Mouse (Mus musculus) embryo, embryonic 11.5 days (tissue): Measurements from ENCODE around the gene Nacc1.

Experiments used
- DNase-seq: peaks from one replicate; pipeline ENCODE4 v3.0.0-alpha.2; 2012; ENCODE audit warnings: low read depth, low spot score

Nacc1 gene

DNA sequence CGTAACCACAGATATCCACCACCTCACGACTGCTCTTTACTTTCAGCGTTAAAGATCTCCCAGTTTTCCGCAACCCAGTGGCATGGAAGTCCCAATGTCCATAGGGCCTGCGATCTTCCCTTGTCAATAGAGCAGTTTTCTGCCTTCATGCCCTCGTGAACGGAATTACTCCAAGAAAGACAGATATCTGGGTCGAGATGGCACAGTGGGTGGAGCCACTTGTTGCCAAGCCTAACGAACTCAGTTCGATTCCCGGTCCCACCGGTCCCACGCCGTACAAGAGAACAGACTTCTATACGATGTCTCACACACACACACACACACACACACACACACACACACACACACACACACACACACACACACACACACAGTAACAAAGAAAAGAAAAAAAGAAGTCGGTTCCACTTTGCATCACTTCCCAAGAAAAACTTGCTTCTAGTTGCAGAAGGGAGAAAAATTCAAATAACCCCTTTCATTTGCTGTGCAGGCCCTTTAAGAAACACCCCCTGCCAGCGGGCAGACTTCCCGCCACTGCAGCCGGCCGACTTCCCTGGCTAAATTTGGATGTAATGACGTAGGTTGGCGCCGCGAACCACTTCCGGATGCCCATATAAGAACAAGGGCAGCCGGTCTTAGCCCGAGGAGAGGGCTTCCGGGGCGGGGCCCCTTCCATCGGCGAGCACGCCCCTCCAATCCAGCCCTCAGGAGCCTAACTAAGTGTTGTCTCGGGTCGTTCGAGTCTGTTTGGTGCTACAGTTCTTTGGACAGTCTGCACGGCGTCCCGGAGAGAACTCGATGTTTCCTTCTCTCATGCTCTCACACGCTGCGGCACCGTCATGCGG, 24.0 kb downstream of the Nacc1 start:
- peak; percentile 94 for DNase-seq

DNA sequence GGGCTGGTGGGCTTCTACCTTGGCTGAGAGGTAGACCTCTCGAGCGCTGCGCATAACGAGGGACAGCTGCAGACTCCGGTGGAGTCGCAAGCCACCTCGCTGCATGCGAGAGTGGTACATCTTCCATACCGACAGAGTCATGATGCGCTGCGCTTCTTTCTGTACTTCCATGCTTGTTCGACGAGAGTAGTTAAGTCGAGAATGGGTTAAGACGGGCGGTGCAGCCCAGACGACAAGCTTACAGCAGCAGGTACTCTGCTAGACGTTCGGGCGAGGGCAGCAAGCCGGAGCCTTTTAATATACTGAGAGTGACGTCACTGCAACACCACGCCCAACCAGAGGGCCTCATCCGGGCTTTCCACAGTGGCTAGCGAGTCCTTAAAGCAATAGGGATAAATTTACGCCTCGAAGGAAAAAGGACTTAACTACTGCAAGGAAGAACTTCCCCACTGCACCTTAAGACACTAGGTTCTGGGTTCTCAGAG, 25.0 kb downstream of the Nacc1 start, which contains the start of gene Ier2:
Gene Ier2, minus strand, starts transcription at position 272 of the 485 bp plus-strand sequence.
- peak; percentile 91 for DNase-seq

DNA sequence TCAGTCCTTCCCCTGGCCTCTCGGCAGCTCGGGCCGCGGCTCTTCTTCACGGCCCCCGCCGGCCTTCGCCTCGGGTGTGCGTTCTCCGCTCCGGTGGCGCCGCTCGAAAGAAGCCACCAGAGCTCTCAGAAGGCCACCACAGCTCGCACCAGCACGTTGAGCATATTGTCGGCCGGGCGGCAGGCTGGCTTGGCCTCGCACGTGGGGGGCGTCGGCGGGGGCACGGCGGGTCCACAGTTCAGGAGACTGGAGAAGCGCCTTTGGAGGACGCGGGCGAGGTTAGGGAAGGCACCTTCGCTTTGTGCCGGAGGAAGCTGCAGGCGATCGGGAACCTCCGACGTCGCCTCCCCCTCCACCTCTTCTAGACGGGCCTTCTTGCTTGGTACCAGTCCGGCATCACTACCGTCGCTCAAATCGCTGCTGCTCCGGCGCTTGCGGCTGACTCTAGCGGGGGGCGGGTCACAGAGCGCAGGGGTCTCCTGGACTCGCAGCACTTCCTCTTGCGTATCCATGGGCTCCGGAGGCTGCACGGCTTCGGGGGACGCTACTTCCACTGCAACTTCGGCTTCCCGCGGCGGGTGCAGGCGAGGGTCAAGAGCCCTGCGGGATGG, 25.6 kb downstream of the Nacc1 start:
- no peak for DNase-seq

DNA sequence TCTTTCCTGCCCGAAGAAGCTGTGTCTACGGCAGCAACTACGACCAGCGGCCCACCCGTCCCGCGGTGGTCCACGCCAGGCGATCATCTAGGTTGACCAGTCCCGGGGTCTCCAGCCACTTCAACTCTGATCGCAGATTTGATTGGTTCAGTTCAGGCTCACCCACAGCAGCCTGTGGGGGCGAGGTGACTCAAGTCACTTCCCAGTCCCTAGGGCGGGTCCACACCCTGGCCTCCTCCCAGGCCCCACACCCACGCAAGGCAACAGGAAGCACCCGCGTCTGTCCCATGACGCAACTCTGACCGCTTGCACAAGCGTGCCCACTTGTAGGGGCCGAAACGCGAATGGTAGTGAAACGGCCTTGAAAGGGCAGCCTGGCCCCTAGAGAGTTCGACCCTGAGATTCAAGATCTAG, 26.2 kb downstream of the Nacc1 start:
- DNase-seq = no peak

DNA sequence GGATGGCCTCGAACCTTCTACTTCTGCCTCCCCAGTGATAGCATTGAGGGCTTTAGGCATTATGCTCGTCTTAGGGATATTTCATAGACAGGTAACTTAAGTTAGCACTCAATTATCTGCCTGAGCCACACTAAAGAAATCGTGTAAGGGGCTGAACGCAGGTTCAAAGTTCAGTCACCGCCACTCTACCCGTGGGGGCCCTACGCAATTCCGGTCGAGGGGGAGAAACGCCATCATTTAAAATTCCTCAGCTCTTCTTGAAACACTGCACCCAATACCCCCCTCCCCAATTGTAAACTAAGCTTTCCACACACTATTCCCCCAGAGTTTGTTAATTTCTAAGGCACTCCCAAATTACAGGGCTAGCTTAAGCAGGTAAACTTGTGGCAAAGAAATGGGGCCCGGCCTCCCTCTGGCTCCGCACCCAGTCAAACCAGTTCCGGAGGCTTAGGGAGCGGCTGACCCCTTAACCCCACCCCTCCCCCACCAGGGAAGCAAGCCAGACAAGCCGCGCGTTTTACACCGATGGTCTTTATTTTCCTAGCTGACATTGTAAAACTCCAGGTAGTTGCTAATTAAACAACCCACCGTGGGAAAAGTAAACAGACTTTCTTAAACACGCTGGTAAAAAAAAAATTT, 26.7 kb downstream of the Nacc1 start:
- no peak for DNase-seq

DNA sequence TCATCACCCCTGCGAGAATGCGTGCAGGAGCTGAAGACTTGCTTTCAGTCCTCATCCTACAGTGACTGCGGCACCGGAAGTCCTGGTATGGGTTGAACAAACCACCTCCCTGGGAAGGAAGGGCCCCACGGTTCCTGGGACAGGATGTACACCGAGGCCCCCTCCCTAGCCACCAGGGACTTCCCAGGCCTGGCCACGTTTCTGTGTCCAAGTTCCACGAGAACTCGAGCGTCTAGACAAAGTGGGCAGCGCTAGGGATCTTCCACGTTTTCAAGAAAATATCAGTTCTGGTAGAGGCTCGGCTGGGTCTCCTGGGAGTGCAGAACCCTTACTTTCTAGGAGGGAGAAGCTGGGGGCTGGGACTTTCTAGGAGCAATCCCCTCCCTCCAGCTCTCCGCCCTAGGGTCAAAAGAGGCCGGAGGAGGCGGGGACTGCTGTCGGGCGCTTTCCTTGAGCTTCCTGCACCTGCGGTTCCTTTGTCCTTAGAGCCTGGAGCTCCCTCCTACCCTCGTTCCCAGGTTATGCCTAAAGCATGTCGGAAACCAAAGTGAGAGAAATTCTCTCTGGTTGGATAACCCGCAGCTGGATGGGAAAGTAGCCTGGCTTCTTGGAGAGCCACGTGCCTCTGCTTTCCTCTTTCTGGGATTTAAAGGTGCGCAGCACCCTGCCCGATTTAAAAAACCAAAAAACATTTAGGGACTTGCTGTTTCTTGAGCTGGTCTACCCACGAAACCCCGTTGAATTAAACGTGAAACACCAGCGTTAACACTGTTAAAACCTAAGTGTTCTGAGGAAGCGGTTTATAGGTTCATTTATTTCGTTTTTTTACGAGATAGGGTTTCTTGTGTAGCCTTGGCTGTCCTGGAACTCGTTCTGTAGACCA, 27.5 kb downstream of the Nacc1 start:
- DNase-seq = no peak

DNA sequence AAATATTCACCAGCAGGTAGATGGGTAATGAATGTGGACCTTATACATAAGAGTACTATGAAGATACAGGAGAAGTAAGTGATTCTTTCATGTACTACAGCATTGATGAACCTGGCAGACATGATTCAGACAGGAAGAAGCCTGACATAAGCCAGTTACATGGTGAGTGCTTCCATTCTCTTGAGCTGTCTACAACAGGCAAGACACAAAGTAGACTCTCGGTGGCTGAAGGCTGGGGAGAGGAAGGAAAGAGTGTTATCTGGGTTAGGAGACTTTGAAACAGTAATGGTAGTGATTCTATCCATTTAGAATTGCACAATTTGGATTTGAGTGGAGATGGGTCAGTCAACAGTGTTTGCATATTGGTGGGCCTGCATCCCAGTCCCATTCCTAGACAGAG, 28.7 kb downstream of the Nacc1 start:
- DNase-seq = no peak

DNA sequence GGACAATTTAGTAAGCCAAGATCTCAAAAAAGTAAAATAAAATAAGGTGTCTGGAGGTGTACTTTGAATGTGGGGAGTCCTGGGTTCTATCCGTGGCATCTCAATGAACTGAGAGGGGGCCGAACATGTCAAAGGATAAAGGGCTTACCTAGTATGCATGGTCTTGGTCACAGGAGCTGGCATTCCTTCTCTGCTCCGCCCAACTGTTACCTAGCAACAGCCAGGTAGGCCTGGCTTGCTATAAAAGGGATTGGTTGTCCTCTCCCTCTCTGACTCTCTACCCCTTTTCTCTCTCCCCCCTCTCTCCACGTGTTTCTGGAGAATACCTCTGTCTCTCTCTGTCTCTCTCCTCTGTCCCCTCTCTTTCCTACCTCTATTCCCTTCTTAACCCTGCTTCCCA, 30.0 kb downstream of the Nacc1 start:
- DNase-seq = no peak

DNA sequence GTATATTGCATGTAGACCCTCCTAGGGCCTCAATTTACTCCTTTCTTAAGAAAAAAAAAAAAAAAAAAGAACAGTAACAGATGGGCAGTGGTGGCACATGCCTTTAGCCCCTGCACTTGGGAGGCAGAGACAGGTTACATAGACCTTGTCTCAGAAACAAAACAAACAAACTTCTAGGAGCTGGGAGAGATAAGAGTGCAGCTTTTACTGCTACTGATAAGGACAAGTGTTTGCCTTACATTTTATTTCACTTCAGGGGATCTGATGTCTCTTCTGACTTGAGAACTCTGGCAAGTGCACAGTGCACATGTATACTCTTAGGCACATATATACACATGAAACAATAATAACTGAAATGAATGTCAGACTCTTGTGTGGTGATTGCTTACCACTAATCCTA, 30.5 kb downstream of the Nacc1 start:
- DNase-seq = no peak

DNA sequence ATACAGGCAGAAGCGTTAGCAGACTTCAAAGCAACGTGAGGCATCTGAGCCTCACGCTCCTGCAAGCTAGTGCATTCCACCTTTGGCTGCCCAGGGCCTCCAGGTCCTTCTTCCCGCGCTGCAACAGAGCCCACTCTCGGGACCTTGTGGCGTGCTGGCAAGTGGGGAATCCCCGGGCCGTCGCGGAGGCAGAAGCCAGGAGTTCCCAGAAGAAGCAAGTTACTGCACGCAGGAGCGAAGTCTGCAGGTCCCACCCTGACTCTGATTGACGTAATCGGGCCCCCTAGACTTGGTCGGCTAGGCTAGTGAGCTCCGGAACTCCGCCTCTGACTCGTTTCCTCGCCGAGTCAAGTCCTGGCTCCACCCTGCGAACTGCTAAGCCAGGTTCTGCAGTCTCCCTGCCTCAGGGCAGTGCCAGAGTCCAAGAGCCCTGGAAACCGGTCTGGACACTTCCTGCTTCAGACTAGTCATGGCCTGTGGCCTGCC, 31.0 kb downstream of the Nacc1 start:
- no peak for DNase-seq

DNA sequence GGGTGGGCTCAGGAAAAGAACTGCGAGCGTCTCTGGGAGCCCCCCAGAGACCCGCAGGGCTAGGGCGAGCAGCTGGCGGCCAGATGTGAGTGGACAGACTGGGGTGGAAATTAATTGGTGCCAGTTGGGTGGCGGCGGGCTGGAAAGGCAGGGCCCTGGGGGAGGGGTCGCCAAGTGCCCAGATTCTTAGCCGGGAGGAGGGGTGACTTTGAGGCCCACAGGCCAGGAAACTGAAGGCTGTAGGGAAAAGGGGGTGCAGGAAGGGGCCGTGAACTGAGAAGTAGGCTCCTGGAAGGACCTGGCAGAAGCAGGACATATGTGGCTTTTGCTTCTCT, 31.5 kb downstream of the Nacc1 start:
- peak; percentile 83 for DNase-seq

DNA sequence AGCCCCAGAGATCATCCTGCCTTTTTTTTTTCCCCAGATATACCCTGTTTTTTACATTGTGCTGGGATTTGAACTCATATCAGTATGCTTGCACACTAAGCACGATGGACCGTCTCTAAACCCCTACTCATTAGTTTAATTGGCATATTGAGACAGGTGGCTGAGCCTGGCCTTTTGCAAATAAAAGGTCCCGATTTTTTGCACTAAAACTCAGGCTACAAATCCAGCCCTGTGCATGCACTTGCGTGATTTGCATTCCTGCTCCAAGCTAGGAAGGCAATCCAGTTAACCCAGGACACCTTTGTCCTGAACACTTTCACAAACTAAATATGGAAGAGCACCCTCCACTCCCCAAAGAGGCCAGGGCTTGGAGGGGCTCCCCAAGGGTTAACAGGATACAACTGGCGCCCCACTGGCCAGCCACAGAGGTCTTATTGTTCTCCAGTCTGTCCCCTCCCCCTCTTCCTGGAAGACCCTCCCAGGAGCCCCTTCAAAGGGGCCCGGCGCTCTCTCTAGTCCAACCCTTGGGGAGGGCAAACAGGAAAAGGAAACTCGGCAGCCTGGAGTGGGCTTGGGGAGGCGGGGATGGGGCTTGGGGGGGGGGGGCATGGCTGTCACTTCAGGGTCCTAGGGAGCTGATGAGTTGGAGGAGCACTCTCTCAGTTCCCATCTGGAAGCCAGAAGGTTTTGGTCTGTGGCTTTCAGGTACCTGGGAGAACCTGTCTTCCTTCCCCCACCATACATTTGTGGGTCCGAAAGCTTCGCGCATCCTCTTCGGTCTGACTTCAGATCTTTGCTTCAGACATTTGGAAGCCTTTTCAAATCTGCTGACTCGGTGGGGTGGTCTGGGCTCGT, 32.1 kb downstream of the Nacc1 start:
- peak; percentile 81 for DNase-seq

DNA sequence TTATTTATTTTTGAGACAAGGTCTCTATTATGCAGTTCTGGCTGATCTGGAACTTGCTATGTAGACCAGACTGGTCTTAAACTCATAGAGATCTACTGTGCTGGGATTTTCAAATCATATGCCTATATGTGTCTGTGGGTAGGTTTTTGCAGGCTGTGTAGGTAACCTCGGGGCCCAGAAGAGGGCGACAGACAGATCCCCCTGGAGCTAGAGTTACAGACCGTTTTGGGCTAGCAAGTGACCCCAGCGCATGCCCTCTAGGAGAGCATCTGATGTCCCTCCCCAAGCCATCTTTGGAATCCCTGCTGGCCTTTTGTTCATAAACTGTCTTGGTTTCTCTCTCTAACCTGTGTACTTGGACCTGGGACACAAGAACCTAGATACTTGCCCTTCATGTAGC, 33.1 kb downstream of the Nacc1 start:
- no peak for DNase-seq

DNA sequence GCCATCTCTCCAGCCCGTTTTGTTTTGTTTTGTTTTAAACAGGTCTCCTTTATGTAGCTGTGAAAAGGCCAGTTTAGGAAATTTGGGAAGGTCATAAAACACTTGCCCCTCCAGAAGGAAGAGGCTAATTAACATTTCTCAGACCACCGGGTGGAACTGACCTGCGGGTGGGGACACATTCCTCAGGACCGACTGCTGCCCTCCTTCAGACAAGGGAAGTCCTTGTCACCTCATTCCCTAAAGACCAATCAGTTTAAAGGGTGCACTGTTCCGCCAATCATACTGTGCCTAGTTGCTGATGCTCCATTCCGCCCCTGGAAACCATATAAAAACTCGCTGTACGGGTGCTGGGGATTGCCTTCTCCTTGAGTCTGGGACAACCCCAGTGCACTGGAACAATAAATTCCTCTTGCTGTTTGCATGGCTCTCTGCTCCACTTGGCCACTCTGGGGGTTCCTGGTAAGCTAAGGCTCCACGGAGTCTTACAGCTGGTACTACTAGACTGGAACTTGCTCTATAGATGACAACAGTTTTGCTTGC, 34.5 kb downstream of the Nacc1 start:
- no peak for DNase-seq

DNA sequence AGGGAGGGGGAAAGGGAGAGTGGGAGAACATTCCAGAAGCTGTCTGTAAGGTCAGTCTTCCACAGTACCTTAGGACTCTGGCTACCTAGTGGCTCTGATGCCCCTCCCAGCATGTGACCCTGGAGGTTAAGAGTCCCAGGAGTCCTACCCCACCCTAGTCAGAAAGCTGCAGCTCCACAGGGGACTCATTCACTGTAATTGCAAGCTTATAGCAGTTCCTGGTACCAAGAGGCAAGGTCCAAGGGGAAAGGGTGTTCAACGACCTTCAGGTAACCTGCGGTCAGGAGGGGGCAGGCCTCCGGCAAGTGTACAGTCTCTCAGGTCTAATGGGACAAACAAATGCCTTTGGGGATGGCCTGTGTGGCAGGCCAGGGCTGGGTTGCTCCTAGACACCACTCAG, 37.4 kb downstream of the Nacc1 start:
- no peak for DNase-seq

DNA sequence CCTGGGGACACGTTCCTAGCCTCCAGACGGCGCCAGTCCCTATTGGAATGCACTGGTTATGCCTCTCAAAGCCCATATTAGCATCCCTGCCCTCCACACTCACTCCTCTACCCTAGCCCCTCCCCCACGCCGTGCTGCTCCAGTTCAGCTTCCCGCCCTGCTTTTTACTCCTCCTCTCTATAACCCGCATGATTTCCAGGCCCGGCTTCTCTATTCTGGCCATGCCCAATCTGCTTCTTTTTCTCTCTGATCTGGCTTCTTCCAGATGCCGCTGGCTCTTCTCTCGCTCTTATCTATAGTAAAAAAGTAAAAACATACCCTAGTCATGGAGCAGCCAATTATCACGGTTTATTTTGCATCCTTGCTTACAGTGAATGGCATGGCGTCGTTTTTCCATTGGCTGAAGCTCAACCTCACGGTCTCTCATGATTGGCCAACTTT, 40.2 kb downstream of the Nacc1 start:
- DNase-seq = no peak

DNA sequence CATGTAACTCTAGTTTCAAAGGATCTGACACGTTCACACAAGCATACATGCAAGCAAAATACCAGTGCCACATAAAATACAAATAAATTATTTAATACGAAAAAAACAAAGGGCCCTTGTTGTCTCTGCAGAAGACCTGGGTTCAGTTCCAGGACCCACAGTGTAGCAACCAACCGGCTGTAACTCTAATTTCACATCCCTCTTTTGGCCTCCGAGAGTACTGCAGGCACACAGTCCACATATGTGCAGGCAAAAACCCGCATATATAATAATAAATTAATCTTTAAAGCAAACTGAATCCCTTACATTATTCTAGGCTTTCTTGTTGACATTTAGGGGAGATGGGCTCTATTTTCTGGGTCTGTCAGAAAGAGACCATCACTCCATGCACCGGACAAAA, 40.9 kb downstream of the Nacc1 start:
- no peak for DNase-seq

DNA sequence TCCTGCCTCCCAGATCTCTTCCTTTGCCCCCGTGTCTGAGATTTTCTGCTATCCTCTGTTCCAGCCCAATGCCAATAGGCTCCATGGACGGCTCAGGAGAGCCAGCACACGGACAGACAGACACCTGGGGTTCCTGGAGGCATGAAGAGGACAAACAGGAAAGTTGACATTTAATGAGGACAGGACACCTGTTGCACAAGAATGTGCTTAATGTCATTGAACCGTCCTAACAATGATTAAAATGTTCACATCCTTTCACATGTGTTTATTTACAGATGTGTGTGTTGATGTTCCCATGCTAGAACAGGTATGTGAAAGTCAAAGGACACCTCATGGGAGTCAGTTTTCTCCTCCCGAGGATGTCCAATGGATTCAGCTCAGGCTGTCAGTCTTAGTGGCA, 44.6 kb downstream of the Nacc1 start:
- no peak for DNase-seq

DNA sequence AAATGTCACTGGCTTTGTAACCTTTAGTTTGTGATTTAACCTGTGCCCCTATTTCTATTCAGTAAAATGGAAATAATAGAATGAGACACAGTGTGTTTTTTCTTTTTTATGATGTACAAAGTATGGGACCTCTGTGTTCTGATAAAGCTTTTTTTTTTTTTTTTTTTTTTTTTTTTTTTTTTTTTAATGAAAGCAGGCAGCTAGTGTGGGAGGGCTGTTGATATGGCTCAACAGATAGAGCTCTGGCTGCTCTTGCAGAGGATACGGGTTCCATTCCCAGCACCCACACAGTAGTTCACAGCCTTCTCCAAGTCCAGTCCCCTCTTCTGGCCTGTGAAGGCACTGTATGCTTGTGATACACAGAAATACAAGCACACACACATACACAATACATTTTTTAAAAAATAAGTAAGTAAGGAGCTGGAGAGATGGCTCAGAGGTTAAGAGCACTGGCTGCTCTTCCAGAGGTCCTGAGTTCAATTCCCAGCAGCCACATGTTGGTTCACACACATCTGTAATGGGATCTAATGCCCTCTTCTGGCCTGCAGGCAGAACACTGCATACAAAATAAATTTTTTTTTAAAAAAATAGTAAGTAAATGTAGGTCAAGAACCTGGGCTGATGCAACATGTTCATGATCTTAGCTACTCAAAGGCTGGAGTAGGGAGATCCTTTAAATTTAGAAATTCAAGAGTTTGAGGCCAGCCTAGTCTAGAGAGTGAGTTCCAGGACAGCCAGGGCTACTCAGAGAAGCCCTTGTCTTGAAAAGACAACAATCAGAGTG, 45.9 kb downstream of the Nacc1 start:
- DNase-seq = no peak
